Mouse (Mus musculus): ENCODE results near the gene Piezo1.

- TF ChIP-seq CTCF (IDR thresholded peaks at IDR 0.05; ENCODE audit: extremely low read depth, insufficient read depth, insufficient read length, insufficient replicate concordance): no peak
- no peak for TF ChIP-seq POLR2A (IDR thresholded peaks at IDR 0.05; ENCODE audit: low read depth, low read length)
These were observed 21.6 kb upstream of the Piezo1 start for GRCm38 (mm10) chr8:122572751-122573150.

All from spleen, adult 2 months (tissue).